Mouse (Mus musculus) urinary bladder, postnatal 0 days (tissue): ENCODE results near the gene Rassf6. TPM values are rescaled to one million over a fixed set of nuclear protein-coding genes. Genes with fewer than 3 reads are reported as not detected.

Experiments used
- polyA plus RNA-seq: library from polyadenylated mRNA; unstranded; fragments of >200 nt; fragmentation: Nextera tagmentation; extraction: Ambion mirVana; gene quantifications from 2 replicates; pipeline ENCODE4 v1.2.1, GENCODE M21; 2015

The Rassf6 gene
- polyA plus RNA-seq = 21.7 and 24.5 TPM in 2 replicates

GRCm38 (mm10) chr5:90640286-90641217, at the start of gene Rassf6:
Gene Rassf6, minus strand, starts transcription at chr5:90640657.

GRCm38 (mm10) chr5:90560743-90561142, 79.7 kb downstream of the Rassf6 start, which contains the start of gene 5830473C10Rik:
Gene 5830473C10Rik, plus strand, starts transcription at chr5:90561107.

Other genes with a start within 250 kb of the Rassf6 start
- gene Alb, start 179.8 kb downstream of the Rassf6 start, polyA plus RNA-seq = 4.2 and 17.9 TPM in 2 replicates
- 2.2 and 11.1 TPM in 2 replicates for gene Afp, start 149.9 kb downstream of the Rassf6 start, polyA plus RNA-seq
- not detected in 2 replicates for gene Afm, start 121.7 kb downstream of the Rassf6 start, polyA plus RNA-seq
- gene 5830473C10Rik, start 79.5 kb downstream of the Rassf6 start, polyA plus RNA-seq = not detected in 2 replicates
- 0.59 and 1.2 TPM in 2 replicates for gene Cxcl5, start 118.7 kb upstream of the Rassf6 start, polyA plus RNA-seq
- 9.1 and 9.8 TPM in 2 replicates for gene Ppbp, start 127.9 kb upstream of the Rassf6 start, polyA plus RNA-seq
- gene Pf4, start 131.8 kb upstream of the Rassf6 start, polyA plus RNA-seq = 371 and 501 TPM in 2 replicates
- 0.72 and 4.7 TPM in 2 replicates for gene Cxcl3, start 145.4 kb upstream of the Rassf6 start, polyA plus RNA-seq
- 0.10 and 0.50 TPM in 2 replicates for gene Cxcl15, start 153.9 kb upstream of the Rassf6 start, polyA plus RNA-seq